Mouse (Mus musculus) forebrain, embryonic 15.5 days (tissue): ENCODE data around the gene Kdm2a. TPM values are rescaled to one million over a fixed set of nuclear protein-coding genes. Genes with fewer than 3 reads are reported as not detected.
A peak's percentile ranks its signal among the peaks of the same experiment; 100 is the strongest.

Experiments
- ATAC-seq: fragments of 200-750 bp; cut with Nextera tagmentation; replicated peaks from 2 replicates; pipeline ENCODE4 v1.8.0; 2017; ENCODE audit warnings: mild to moderate bottlenecking, moderate TSS enrichment, moderate library complexity
- H3K27ac ChIP-seq: fragments of 300-500 bp; sonication (generic); replicated peaks from 2 replicates; pipeline ENCODE4 v1.5.1; 2015; ENCODE audit warnings: mild to moderate bottlenecking, inconsistent platforms
- H3K27me3 ChIP-seq: fragments of 300-500 bp; sonication (generic); 2 replicates; pipeline ENCODE4 v1.6.1; 2015; ENCODE audit warnings: inconsistent platforms
- H3K36me3 ChIP-seq: fragments of 300-500 bp; sonication (generic); 2 replicates; pipeline ENCODE4 v1.6.1; 2015; ENCODE audit warnings: mild to moderate bottlenecking, inconsistent platforms
- H3K4me1 ChIP-seq: fragments of 300-500 bp; sonication (generic); 2 replicates; pipeline ENCODE4 v1.6.1; 2015; ENCODE audit warnings: inconsistent platforms
- H3K4me2 ChIP-seq: fragments of 300-500 bp; sonication (generic); replicated peaks from 2 replicates; pipeline ENCODE4 v1.6.1; 2015; ENCODE audit warnings: mild to moderate bottlenecking, inconsistent platforms
- H3K4me3 ChIP-seq: fragments of 300-500 bp; sonication (generic); 2 replicates; pipeline ENCODE4 v1.5.1; 2015; ENCODE audit warnings: mild to moderate bottlenecking, inconsistent platforms
- H3K9ac ChIP-seq: fragments of 300-500 bp; sonication (generic); replicated peaks from 2 replicates; pipeline ENCODE4 v1.6.1; 2015; ENCODE audit warnings: mild to moderate bottlenecking, inconsistent platforms
- H3K9me3 ChIP-seq: fragments of 300-500 bp; sonication (generic); 2 replicates; pipeline ENCODE4 v1.6.1; 2016; ENCODE audit warnings: inconsistent platforms
- WGBS: fragments of 180-500 bp; shearing (Covaris S2); methylation state at CpG from one replicate; pipeline ENCODE4 v1.1.7; 2015; ENCODE audit warnings: mixed read lengths; 5-methylcytosine and 5-hydroxymethylcytosine counted together
- polyA plus RNA-seq: library from polyadenylated mRNA; unstranded; fragments of >200 nt; fragmentation: Nextera tagmentation; extraction: Ambion mirVana; gene quantifications from 2 replicates; pipeline ENCODE4 v1.2.1, GENCODE M21; 2015

Gene Kdm2a
- polyA plus RNA-seq, 1 experiment from 2014 or later = 40.3 TPM

DNA sequence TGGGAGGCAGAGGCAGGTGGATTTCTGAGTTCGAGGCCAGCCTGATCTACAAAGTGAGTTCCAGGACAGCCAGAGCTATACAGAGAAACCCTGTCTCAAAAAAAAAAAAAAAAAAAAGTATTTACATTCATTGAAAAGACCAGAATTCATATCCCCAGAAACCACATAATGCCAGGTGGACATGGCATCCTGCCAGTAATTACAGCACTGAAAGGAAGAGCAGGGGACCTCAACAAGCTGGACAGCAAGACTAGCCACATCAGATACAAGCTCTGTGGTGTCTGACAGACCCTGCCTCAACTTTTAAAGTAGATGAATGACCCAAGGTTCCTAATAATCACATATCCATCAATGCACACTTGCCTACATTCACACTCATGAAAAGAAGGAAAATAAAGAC lies 76.5 kb downstream of the Kdm2a start:
- no peaks in the 10 kb centered on the region for H3K4me1 ChIP-seq
- no peak overlapping the region for H3K9ac ChIP-seq
- H3K4me3 ChIP-seq = no peak overlapping the region
- no peaks in the 10 kb centered on the region for H3K9me3 ChIP-seq
- 100% methylated on average over 1 of the region's 1 CpGs for WGBS
- H3K27me3 ChIP-seq = no peaks in the 10 kb centered on the region
- H3K4me2 ChIP-seq = no peak overlapping the region
- H3K36me3 ChIP-seq = peaks cover 97% of the 10 kb centered on the region
- ATAC-seq = no peak
- no peak overlapping the region for H3K27ac ChIP-seq

DNA sequence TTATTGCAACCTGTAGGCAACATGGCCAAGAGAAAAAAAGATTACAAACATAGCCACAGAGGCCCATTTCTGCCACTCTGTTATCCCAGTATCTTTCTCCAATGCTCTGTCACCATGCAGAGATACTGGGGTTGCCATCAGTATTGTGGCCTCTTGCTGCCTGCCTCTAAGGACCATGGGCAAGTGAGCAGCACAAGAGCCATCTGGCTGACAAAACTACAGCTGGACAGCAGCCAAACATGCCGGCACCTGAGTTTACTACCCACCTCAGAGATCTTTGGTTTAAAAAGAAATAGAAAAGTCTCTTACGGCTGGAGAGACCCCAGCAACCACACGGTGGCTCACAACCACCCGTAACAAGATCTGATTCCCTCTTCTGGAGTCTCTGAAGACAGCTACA lies 78.8 kb downstream of the Kdm2a start:
- 72% methylated on average over 4 of the region's 4 CpGs for WGBS

DNA sequence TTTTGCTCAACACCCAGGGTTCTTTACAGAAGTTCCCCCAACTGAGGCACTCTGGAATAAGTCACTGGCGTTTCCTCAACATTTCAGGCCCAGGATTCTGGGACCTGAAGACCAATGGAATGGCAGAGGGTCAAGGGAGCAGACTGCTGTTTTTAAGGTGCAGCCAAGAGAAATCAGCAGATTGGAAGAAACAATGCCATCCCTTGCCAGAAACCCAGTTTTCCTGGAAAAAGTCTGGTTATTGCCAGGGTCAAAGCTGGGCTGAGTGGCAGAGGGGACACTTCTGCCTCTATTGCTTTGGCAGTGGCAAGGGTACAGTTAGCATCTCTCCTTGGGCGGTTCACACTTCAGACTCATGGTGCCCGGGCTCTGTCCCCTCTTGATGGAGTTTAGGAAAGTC lies 80.9 kb downstream of the Kdm2a start:
- H3K4me3 ChIP-seq = no peak overlapping the region
- no peak for ATAC-seq
- WGBS = 91% methylated on average over 3 of the region's 3 CpGs
- no peaks in the 10 kb centered on the region for H3K27me3 ChIP-seq
- peaks cover 70% of the 10 kb centered on the region for H3K36me3 ChIP-seq
- no peak overlapping the region for H3K9ac ChIP-seq
- H3K9me3 ChIP-seq = no peaks in the 10 kb centered on the region
- no peak overlapping the region for H3K27ac ChIP-seq
- no peak overlapping the region for H3K4me2 ChIP-seq
- no peaks in the 10 kb centered on the region for H3K4me1 ChIP-seq

More for the DNA sequence above, 78.8 kb downstream of the Kdm2a start:
- no peak for ATAC-seq
- Histone ChIP-seq H3K4me2 (no peak overlapping the region), H3K4me3 (no peak overlapping the region), H3K27me3 (no peaks in the 10 kb centered on the region), H3K4me1 (no peaks in the 10 kb centered on the region), H3K36me3 (peaks cover 83% of the 10 kb centered on the region), H3K9me3 (no peaks in the 10 kb centered on the region), H3K9ac (no peak overlapping the region), H3K27ac (no peak overlapping the region)

DNA sequence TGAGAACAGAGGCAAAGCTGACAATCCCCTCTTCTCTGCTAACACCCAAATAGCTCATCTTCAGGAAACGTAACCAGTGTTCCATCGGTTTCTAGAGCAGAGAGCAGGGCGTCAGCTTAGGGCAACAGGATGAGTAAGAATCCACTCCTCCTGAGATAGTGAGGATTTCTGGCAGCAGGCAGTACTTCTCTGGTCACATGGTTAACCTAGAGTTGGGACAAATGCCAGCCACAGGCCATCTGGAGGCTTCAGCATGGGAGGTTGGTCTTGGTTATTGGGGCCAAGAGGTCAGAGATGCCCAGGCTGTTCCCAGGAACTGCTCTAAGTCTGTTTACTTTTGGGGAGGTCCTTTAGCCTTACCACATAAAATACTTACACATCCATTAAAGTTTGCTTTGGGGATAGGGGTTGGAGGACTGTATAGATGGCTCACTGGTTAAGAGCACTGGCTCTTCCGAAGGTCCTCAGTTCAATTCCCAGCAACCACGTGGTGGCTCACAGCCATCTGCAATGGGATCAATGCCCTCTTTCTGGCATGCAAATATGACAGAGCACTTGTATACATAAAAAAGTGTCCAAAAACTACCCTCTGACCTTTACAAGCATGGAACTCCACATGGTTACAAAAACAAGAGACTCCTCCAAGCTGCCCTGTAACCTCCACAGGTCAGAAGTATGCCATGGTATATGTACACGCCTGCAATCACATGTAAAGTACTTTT lies 82.7 kb downstream of the Kdm2a start:
- Histone ChIP-seq H3K9ac (no peak overlapping the region), H3K27me3 (no peaks in the 10 kb centered on the region), H3K9me3 (no peaks in the 10 kb centered on the region), H3K36me3 (peaks cover 54% of the 10 kb centered on the region), H3K4me1 (no peaks in the 10 kb centered on the region), H3K27ac (no peak overlapping the region), H3K4me2 (no peak overlapping the region), H3K4me3 (no peak overlapping the region)
- WGBS = 78% methylated on average over 6 of the region's 6 CpGs
- no peak for ATAC-seq

DNA sequence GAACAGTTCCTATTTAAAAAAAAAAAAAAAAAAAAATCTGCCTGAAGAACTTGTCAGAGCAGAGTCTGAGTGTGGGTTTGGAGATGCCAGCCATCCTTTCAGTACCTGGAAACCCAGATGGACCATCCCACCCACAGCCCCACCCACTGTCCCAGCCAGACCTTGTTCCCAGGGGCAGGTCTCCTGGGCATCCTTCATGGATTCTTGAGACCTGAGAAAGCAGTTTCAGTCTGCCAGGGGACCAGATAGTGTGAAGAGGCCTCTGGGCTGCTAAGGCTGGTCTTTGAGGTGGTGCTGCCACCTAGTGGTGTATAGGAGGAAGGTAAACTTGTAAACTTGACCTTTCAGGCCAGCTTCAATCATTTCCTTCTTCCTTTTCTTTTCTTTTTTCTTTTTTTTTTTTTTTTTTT lies 88.3 kb downstream of the Kdm2a start:
- peak; percentile 18; the same call in 1 of the 2 replicates for ATAC-seq
- H3K36me3 ChIP-seq = peaks cover 7% of the 10 kb centered on the region
- no peak overlapping the region for H3K4me2 ChIP-seq
- H3K27me3 ChIP-seq = no peaks in the 10 kb centered on the region
- H3K27ac ChIP-seq = no peak overlapping the region
- no peaks in the 10 kb centered on the region for H3K9me3 ChIP-seq
- no peak overlapping the region for H3K9ac ChIP-seq
- no peak overlapping the region for H3K4me3 ChIP-seq
- peaks cover 15% of the 10 kb centered on the region for H3K4me1 ChIP-seq

DNA sequence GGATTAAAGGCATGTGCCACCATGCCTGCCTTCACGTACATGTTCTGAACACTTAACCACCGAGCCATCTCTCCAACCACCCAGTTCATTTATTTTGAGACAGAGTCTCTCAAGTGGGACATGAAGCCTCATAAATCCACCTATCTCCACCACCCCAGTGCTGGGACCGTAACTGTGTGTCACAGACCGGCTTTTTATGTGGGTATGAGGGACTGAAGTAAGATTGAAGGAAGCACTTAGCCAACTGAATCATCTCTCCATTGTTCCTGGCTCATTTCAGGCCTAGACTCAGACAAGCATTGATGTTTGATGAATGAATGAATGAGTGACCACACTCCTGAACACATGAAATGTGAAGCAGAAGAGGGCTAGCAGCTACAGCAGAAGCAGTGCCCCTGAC lies 88.8 kb downstream of the Kdm2a start:
- no peaks in the 10 kb centered on the region for H3K9me3 ChIP-seq
- H3K9ac ChIP-seq = no peak overlapping the region
- H3K36me3 ChIP-seq = peaks cover 7% of the 10 kb centered on the region
- no peak overlapping the region for H3K4me3 ChIP-seq
- WGBS = 89% methylated on average over 4 of the region's 4 CpGs
- H3K4me1 ChIP-seq = peaks cover 20% of the 10 kb centered on the region
- no peaks in the 10 kb centered on the region for H3K27me3 ChIP-seq
- H3K27ac ChIP-seq = no peak overlapping the region
- no peak for ATAC-seq
- no peak overlapping the region for H3K4me2 ChIP-seq

DNA sequence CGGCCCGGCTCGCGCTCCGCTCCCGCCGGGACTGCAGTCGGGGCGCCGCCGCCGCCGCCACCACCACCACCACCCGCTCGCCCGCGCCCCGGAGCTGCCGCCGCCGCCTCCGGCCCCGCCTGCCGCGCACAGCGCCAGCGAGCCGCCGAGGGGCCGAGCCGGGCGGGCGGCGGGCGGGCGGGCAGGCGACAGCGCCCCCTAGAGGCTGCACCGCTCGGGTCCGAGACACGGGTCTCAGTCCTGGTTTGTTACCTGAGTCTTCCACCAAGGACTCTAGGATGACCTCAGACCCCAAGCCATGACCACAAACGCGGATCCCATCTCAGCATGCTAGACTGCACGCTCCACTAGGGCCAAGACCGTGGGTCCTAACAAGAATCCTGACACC lies 91.9 kb downstream of the Kdm2a start, which contains the start of gene Grk2:
Gene Grk2, minus strand, starts transcription at position 33 of the 388 bp plus-strand sequence.
- peak within 1 kb of the TSS; percentile 97 for H3K9ac ChIP-seq
- ATAC-seq = peak; percentile 77
- no peaks in the 10 kb centered on the region for H3K9me3 ChIP-seq
- peak within 1 kb of the TSS; percentile 73 for H3K4me2 ChIP-seq
- peak within 1 kb of the TSS; percentile 79 for H3K27ac ChIP-seq
- H3K36me3 ChIP-seq = no peaks in the 10 kb centered on the region
- peak within 1 kb of the TSS; percentile 100 for H3K4me3 ChIP-seq
- under 1% methylated on average over 28 of the region's 46 CpGs for WGBS
- H3K4me1 ChIP-seq = peaks cover 51% of the 10 kb centered on the region
- no peaks in the 10 kb centered on the region for H3K27me3 ChIP-seq

DNA sequence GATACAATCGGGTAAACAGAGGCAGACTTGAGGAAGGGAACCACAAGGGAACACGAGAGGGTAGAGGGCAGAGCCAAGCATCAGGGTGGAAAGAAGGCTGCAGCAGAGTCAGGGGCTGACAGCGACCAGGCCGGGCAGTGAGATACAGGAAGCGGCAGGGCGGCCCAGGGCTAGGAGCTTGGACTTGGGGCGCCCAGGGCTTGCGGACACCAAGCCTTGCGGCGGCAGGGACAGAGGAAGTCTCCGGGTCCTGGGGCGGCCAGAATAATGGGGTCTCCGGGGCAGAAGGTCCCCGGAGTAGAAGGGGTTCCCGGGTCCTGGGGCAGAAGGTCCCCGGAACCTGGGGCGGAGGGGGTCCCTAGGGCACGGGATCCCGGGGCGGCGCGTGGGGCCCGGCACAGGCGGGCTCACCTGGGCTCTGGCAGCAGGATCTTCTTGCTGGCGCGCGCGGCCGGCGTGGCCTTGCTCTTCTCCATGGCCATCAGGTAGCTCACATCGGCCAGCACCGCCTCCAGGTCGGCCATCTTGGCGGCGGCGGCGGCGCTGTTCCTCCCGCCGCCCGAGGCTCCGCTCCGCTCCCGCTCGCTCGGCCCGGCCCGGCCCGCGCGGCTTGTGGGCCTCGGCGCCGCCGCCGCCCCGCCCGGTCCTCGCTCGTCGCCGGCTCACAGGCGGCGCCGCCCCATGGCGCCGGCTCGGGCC lies 92.4 kb downstream of the Kdm2a start:
- H3K4me1 ChIP-seq = peaks cover 57% of the 10 kb centered on the region
- peak overlapping the region; percentile 73 for H3K4me2 ChIP-seq
- H3K9me3 ChIP-seq = no peaks in the 10 kb centered on the region
- H3K36me3 ChIP-seq = no peaks in the 10 kb centered on the region
- H3K27ac ChIP-seq = peak overlapping the region; percentile 79
- H3K9ac ChIP-seq = peak overlapping the region; percentile 97
- no peaks in the 10 kb centered on the region for H3K27me3 ChIP-seq
- under 1% methylated on average over 46 of the region's 68 CpGs for WGBS
- H3K4me3 ChIP-seq = peak overlapping the region; percentile 100
- peak; percentile 55 for ATAC-seq

DNA sequence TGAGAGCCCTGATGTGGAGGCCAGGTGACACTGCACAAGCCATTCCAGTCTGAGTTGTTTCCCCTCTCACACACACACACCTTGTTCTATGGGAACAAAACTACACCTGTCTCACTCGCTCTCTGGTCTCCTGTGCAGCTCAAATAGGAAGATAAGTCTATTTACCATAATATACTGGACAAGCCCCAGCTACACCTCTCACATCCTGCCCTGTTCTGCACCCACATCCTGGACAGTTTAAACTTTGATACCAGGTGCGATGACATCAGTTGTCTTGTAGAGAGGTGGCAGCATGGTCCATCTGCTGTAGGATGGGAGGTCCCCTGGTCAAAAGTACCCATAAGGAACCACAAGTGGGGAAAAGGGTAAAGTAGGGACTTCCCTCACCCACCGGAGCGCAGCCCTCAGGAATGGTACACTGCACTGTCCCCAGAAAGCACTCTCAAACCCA lies 93.2 kb downstream of the Kdm2a start:
- H3K4me1 ChIP-seq = peaks cover 64% of the 10 kb centered on the region

DNA sequence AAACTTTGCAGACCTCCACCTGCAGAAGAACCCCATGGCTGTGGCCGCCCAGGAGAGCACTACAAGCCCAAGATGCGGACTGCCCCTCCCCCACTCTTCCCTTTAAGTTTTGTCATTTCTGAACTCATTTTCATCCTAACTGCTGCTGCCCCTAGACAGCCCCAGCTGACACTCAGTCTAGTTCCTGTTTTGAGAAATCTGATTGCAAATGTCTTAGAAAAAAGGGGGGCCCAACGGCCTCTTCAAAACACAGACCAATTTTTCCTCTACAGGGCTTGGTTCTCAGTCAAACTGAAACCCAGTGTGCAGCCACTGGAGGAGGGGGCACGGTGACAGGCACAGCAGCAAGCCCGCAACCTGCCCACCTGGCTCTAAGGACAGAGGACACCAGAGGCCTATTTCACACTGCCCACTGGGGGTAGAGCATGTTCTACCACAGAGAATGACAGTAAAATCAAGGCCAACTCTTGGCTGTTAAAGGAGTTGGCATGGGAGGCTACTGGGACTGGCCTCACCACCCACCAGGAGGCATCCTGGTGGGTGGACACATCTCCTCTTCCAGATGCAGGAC lies 93.7 kb downstream of the Kdm2a start:
- WGBS = 73% methylated on average over 5 of the region's 5 CpGs
- Histone ChIP-seq H3K9me3 (no peaks in the 10 kb centered on the region), H3K36me3 (no peaks in the 10 kb centered on the region), H3K27me3 (no peaks in the 10 kb centered on the region), H3K9ac (peak overlapping the region; percentile 97), H3K4me3 (peak overlapping the region; percentile 100), H3K4me2 (peak overlapping the region; percentile 73), H3K27ac (no peak overlapping the region), H3K4me1 (peaks cover 65% of the 10 kb centered on the region)
- ATAC-seq = no peak

More for the DNA sequence above, 93.2 kb downstream of the Kdm2a start:
- Histone ChIP-seq H3K4me3 (peak overlapping the region; percentile 100), H3K9me3 (no peaks in the 10 kb centered on the region), H3K27ac (no peak overlapping the region), H3K27me3 (no peaks in the 10 kb centered on the region), H3K36me3 (no peaks in the 10 kb centered on the region), H3K4me2 (peak overlapping the region; percentile 73), H3K9ac (peak overlapping the region; percentile 97)
- 58% methylated on average over 4 of the region's 4 CpGs for WGBS
- peak; percentile 2; the same call in 1 of the 2 replicates for ATAC-seq

DNA sequence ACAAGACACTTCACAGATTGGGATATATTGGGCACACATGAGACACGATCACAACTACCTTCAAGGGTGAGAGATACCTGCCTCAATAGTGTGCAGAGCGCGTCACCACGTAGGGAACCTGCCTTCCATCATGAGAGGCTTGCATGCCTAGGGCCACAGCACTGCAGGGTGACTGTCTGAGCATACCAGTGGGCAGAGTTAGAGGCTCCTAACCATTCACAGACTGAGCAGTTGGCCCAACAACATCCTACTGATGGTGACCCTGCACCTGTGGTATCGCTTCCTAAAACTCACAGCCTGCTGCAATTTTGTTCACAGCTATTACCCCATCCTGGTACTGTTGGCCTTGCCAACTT lies 94.5 kb downstream of the Kdm2a start:
- 0 out of 2 replicates have a peak overlapping the region, but pooled peaks have one; percentile 3 for H3K4me2 ChIP-seq
- no peak overlapping the region for H3K4me3 ChIP-seq
- no peak overlapping the region for H3K9ac ChIP-seq
- 83% methylated on average over 5 of the region's 5 CpGs for WGBS
- peak overlapping the region; percentile 27; the same call in 1 of the 2 replicates for H3K27ac ChIP-seq
- H3K36me3 ChIP-seq = no peaks in the 10 kb centered on the region
- no peaks in the 10 kb centered on the region for H3K9me3 ChIP-seq
- no peaks in the 10 kb centered on the region for H3K27me3 ChIP-seq
- no peak for ATAC-seq
- peaks cover 65% of the 10 kb centered on the region for H3K4me1 ChIP-seq
